Mouse (Mus musculus) left cerebral cortex, postnatal 14 days (tissue): Measurements from ENCODE around the gene Gm7945. TPM values are rescaled to one million over a fixed set of nuclear protein-coding genes. Genes with fewer than 3 reads are reported as not detected.
"Not testable (repeated sequence)": the region's sequence is repeated elsewhere in the genome, so short reads cannot be mapped to it uniquely, and the experiment has no call there.

Experiments
- DNase-seq, 2 experiments: peaks; one replicate each; pipeline ENCODE4 v3.0.0; 2021 to 2022; ENCODE audit warnings: low spot score in 2 of 2, mixed read lengths in 1 of 2
- intact Hi-C: fragments of 180-260 bp; cut with DNase I; formaldehyde crosslinking; loops from one replicate; pipeline ENCODE4 v1.15.1; 2025
- long read RNA-seq, 2 experiments: library from polyadenylated mRNA; stranded (forward); transcript quantifications; one replicate each; pipeline ENCODE4 v2.0.0; 2021
- total RNA-seq, 2 experiments: library from RNA; stranded (reverse); gene quantifications; 2 replicates each; pipeline ENCODE4 v1.2.3; 2021

The Gm7945 gene
- not detected for total RNA-seq
- long read RNA-seq, experiment 1, result 0 reads
- long read RNA-seq, experiment 2, result 0 reads

GRCm38 (mm10) chr14:41386279-41386678, at the start of gene Gm7945:
TSS of gene Gm7945 (minus strand) at chr14:41386379.
- DNase-seq, intact Hi-C loops: not testable (repeated sequence)

- intact Hi-C loops, result not testable (repeated sequence)
- DNase-seq, result peak in 1 of 2 experiments; percentile 5
These were observed 39.4 kb upstream of the Gm7945 start for GRCm38 (mm10) chr14:41425393-41426075.

- DNase-seq, result not testable (repeated sequence)
These were observed 38.5 kb upstream of the Gm7945 start for GRCm38 (mm10) chr14:41424694-41425093.

GRCm38 (mm10) chr14:41408181-41408580, 22.0 kb upstream of the Gm7945 start, which contains the start of gene Gm6482:
TSS of gene Gm6482 (minus strand) at chr14:41408281.
- intact Hi-C loops, result not testable (repeated sequence)

More at GRCm38 (mm10) chr14:41424694-41425093, 38.5 kb upstream of the Gm7945 start:
- intact Hi-C loops, result not testable (repeated sequence)

GRCm38 (mm10) chr14:41348309-41348708, 37.9 kb downstream of the Gm7945 start, which contains the start of gene Gm5798:
TSS of gene Gm5798 (plus strand) at chr14:41348609.
- DNase-seq, intact Hi-C loops: not testable (repeated sequence)

More at GRCm38 (mm10) chr14:41408181-41408580, 22.0 kb upstream of the Gm7945 start, which contains the start of gene Gm6482:
- DNase-seq, result not testable (repeated sequence)

Other genes starting within 250 kb of the Gm7945 start
- not detected for gene Mbl1, start 234.9 kb downstream of the Gm7945 start, total RNA-seq
- gene Sftpd, start 201.2 kb downstream of the Gm7945 start, total RNA-seq, result not detected
- under 1 TPM in 1 of 2 experiments, not detected in 1; 0.22 TPM for gene Gm2832, start 107.6 kb downstream of the Gm7945 start, total RNA-seq
- not detected for gene Gm5798, start 37.8 kb downstream of the Gm7945 start, total RNA-seq
- gene Gm6482, start 21.9 kb upstream of the Gm7945 start, total RNA-seq, result not detected
- not detected for gene Gm7954, start 67.1 kb upstream of the Gm7945 start, total RNA-seq
- under 1 TPM in 1 of 2 experiments, not detected in 1; 0.70 TPM for gene Gm3486, start 103.1 kb upstream of the Gm7945 start, total RNA-seq
- gene Gm7970, start 169.2 kb upstream of the Gm7945 start, total RNA-seq, result not detected
- under 1 TPM; 0.19 to 0.44 TPM for gene 1700049E17Rik2, start 186.8 kb upstream of the Gm7945 start, total RNA-seq
- not detected for gene Gm3072, start 238.2 kb upstream of the Gm7945 start, total RNA-seq